Mouse (Mus musculus): ENCODE measurements around the gene Hbp1. TPM values are rescaled to one million over a fixed set of nuclear protein-coding genes. Genes with fewer than 3 reads are reported as not detected.

The Hbp1 gene
- polyA plus RNA-seq, 1 experiment from 2014 or later: 78.0 TPM

Other genes with a start within 250 kb of the Hbp1 start
- gene Gpr22, start 236.6 kb downstream of the Hbp1 start, polyA plus RNA-seq (2015; fragmentation: Nextera tagmentation; extraction: Ambion mirVana): 20.1 and 20.7 TPM in 2 replicates
- gene Prkar2b, start 110.8 kb upstream of the Hbp1 start, polyA plus RNA-seq (2015; fragmentation: Nextera tagmentation; extraction: Ambion mirVana): 103 and 105 TPM in 2 replicates

Data from midbrain, embryonic 13.5 days (tissue).